Mouse (Mus musculus) T-cell, adult 2 months (primary cell): ENCODE data around the gene Ces1e.

Experiments used
- DNase-seq: peaks from one replicate; pipeline ENCODE4 v3.0.0; 2022; ENCODE audit warnings: low spot score

Gene Ces1e

GRCm38 (mm10) chr8:93176593-93176992 lies 52.8 kb downstream of the Ces1e start:
- no peak for DNase-seq

DNA sequence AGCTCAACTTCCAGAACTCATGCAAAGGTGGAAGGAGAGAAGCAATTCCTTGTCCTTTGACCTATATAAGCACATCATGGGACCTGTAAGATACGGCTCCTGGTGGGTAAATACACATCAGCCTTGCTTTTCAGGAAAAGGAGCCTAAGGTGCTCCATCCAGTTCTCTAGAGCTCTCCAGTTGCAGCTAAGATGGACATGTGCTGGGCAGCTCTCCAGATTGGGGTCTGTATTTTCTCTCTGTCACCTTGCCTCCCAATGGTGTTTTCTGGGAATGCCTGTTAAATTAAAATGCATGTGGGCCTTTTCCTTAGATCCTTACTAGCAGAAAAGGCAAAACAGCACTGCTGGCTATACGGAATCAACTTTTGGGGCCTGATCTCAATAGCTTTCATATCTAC lies 54.9 kb downstream of the Ces1e start:
- DNase-seq = no peak

DNA sequence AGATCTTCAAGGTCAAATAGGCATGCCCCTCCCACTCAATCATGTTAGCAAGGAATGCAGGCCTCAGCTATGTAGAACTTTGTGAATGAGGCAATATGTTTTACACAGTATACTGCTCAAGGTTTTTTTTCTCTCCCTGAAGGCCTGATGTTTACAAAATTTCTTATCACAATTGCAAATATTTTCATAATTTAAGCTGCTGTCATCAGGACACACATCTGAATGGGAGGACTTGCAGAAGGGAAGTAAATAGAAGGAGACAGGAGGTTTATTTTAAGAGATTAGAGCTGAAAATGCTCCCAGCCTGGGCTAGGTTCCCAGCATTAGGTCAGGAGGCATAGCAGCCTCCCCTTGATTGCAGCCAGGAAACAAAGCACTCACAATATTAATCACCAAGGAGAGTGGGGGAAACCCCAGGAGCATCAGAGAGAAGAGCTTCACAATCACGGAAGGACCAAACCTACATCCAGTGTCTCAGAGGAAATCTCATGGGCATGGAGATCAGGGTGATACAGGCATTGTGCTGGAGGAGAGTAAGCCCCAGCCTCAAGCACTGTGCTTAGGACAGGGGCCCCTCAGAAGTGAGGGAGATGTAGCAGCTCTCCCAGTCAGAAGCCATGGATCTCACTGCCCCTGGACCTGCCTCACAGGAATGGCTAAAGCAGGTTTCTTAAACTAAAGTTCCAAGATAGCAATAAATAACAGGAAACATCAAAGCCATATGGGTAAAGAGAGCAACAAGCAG lies 57.4 kb downstream of the Ces1e start:
- DNase-seq = no peak

DNA sequence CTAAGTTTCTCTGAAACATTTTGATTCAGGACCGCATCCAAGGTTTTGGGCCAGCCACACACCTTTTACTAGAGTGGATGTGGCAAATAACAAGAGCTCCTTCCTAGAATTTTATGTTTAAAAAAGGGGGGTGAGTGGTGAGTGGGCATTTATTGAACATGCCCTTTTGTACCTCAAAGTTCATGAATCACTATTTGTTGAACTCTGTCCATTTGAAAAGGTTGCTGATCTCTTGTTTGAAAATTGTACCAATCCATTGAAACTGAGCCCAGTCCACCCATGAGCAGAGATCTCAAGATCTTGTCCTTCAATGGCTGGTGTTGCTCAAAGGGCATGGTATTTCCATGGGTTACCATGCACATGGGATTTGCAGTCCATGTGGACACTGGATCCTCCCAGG lies 66.1 kb downstream of the Ces1e start:
- DNase-seq = no peak

DNA sequence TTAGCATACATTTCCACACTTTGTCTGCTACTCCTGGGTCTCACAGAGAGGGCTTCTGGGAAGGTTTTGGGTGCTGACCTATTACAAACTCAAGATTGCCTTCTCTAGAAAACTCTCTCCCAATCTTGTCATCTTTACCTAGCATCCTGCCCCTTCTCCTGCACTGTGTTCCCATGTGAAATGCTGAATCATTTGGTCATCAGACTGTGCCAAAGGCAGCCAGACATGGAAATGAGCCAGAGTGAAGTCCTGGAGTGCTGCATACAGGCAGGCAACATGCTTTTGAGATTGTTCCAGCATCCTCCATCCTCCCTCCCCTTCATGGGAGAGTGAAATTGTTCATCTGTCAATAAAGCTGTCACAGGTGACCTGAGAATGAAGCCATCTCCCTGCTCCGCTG lies 78.0 kb downstream of the Ces1e start:
- DNase-seq = no peak
